In genomic region chr17:42530147-42530546, GRCm38 (mm10) we compare ENCODE assay signal across 18 mouse cellular contexts.
DNase-seq lines count a peak whose midpoint lies in the region; ATAC-seq and TF ChIP-seq lines count a peak whose summit lies in the region.
"Had no signal": no experiment of that assay in that cellular context is flagged by ENCODE, and none has a peak within 500 bp of the region (broad histone marks: within the 10 kb centered on the region; RNA-seq: fewer than 3 reads in every experiment).

No protein-coding gene starts in this region.

- no peaks in the 10 kb centered on the region for H3K4me1 ChIP-seq in forebrain, embryonic 14.5 days (ENCODE audit: control insufficient read depth, insufficient read depth, low read length)
- H3K4me1 ChIP-seq in forebrain, postnatal 0 days (ENCODE audit: insufficient read depth): no peaks in the 10 kb centered on the region
- H3K4me1 ChIP-seq in midbrain, embryonic 12.5 days: no peaks in the 10 kb centered on the region
- H3K4me1 ChIP-seq in midbrain, embryonic 14.5 days (ENCODE audit: control insufficient read depth, insufficient read depth, low read length): no peaks in the 10 kb centered on the region
- H3K4me1 ChIP-seq in thymus, adult 2 months (replicated peaks; ENCODE audit: control insufficient read depth, insufficient read depth, low read length): no peaks in the 10 kb centered on the region
- H3K4me1 ChIP-seq: forebrain, embryonic 13.5 days had no signal

- no peaks in the 10 kb centered on the region for H3K36me3 ChIP-seq in forebrain, embryonic 14.5 days (ENCODE audit: control insufficient read depth, insufficient read depth, low read length)
- H3K36me3 ChIP-seq in forebrain, postnatal 0 days (ENCODE audit: insufficient read depth): no peaks in the 10 kb centered on the region
- no peaks in the 10 kb centered on the region for H3K36me3 ChIP-seq in midbrain, embryonic 12.5 days
- no peaks in the 10 kb centered on the region for H3K36me3 ChIP-seq in midbrain, embryonic 14.5 days (ENCODE audit: control insufficient read depth, insufficient read depth, low read length)
- H3K36me3 ChIP-seq in thymus, adult 2 months (ENCODE audit: control insufficient read depth, insufficient read depth, low read length): no peaks in the 10 kb centered on the region

- peak; percentile 3 for DNase-seq in forebrain, embryonic 14.5 days (ENCODE audit: low spot score)
- DNase-seq in forebrain, postnatal 0 days: no peak
- DNase-seq in midbrain, embryonic 14.5 days: no peak
- peak; percentile 9 for DNase-seq in ZHBTc4 (ENCODE audit: low read depth, low spot score)
- peak; percentile 26 for DNase-seq in retina, postnatal 1 day
- DNase-seq in thymus, adult 2 months: no peak
- DNase-seq: adrenal gland, adult 2 months; cerebellum, adult 9-10 months; gastrocnemius, postnatal 25 days; heart, adult 2 months; heart, postnatal 4 days; thymus, postnatal 4 days had no signal

- H3K9ac ChIP-seq in forebrain, embryonic 14.5 days (ENCODE audit: low read length): no peak overlapping the region
- H3K9ac ChIP-seq in forebrain, postnatal 0 days: no peak overlapping the region
- H3K9ac ChIP-seq in midbrain, embryonic 12.5 days (replicated peaks): no peak overlapping the region
- H3K9ac ChIP-seq in midbrain, embryonic 14.5 days (replicated peaks; ENCODE audit: low read length): no peak overlapping the region
- H3K9ac ChIP-seq: forebrain, embryonic 13.5 days; liver, embryonic 14.5 days had no signal

- H3K4me3 ChIP-seq in forebrain, embryonic 14.5 days (ENCODE audit: low read depth, low read length): no peak overlapping the region
- no peak overlapping the region for H3K4me3 ChIP-seq in forebrain, postnatal 0 days (ENCODE audit: low read depth, low read length)
- H3K4me3 ChIP-seq in midbrain, embryonic 12.5 days: no peak overlapping the region
- H3K4me3 ChIP-seq in midbrain, embryonic 14.5 days (replicated peaks; ENCODE audit: low read depth, low read length): no peak overlapping the region
- H3K4me3 ChIP-seq in thymus, adult 2 months (ENCODE audit: control insufficient read depth, insufficient read depth, low read length): no peak overlapping the region
- H3K4me3 ChIP-seq: forebrain, embryonic 13.5 days; heart, adult 2 months had no signal

- H3K9me3 ChIP-seq in forebrain, embryonic 14.5 days (replicated peaks; ENCODE audit: control insufficient read depth, low read length): no peaks in the 10 kb centered on the region
- no peaks in the 10 kb centered on the region for H3K9me3 ChIP-seq in forebrain, postnatal 0 days (ENCODE audit: low read length)
- no peaks in the 10 kb centered on the region for H3K9me3 ChIP-seq in midbrain, embryonic 12.5 days
- no peaks in the 10 kb centered on the region for H3K9me3 ChIP-seq in midbrain, embryonic 14.5 days (ENCODE audit: control insufficient read depth, low read length)
- H3K9me3 ChIP-seq: forebrain, embryonic 13.5 days had no signal

- 15% methylated on average over 5 of the region's 5 CpGs for WGBS in forebrain, embryonic 14.5 days
- 22% methylated on average over 5 of the region's 5 CpGs for WGBS in forebrain, postnatal 0 days
- WGBS in midbrain, embryonic 12.5 days: 31% methylated on average over 5 of the region's 5 CpGs
- 31% methylated on average over 5 of the region's 5 CpGs for WGBS in midbrain, embryonic 14.5 days
- WGBS in thymus, adult 2 months: 76% methylated on average over 5 of the region's 5 CpGs

- H3K27me3 ChIP-seq in forebrain, embryonic 14.5 days (replicated peaks; ENCODE audit: control insufficient read depth, insufficient read depth, low read length): no peaks in the 10 kb centered on the region
- H3K27me3 ChIP-seq in forebrain, postnatal 0 days (ENCODE audit: insufficient read depth, low read length): no peaks in the 10 kb centered on the region
- H3K27me3 ChIP-seq in midbrain, embryonic 12.5 days: no peaks in the 10 kb centered on the region
- H3K27me3 ChIP-seq in midbrain, embryonic 14.5 days (ENCODE audit: control insufficient read depth, insufficient read depth, low read length): no peaks in the 10 kb centered on the region
- no peaks in the 10 kb centered on the region for H3K27me3 ChIP-seq in thymus, adult 2 months (ENCODE audit: control insufficient read depth, insufficient read depth, low read length)
- H3K27me3 ChIP-seq: forebrain, embryonic 13.5 days had no signal

- H3K4me2 ChIP-seq in forebrain, embryonic 14.5 days (ENCODE audit: low read length): no peak overlapping the region
- H3K4me2 ChIP-seq in forebrain, postnatal 0 days (ENCODE audit: low read depth): no peak overlapping the region
- no peak overlapping the region for H3K4me2 ChIP-seq in midbrain, embryonic 12.5 days (replicated peaks)
- no peak overlapping the region for H3K4me2 ChIP-seq in midbrain, embryonic 14.5 days (ENCODE audit: low read length)
- H3K4me2 ChIP-seq: forebrain, embryonic 13.5 days; midbrain, embryonic 11.5 days had no signal

- TF ChIP-seq POLR2A in thymus, adult 2 months (IDR thresholded peaks at IDR 0.05; ENCODE audit: control insufficient read depth, extremely low read depth, insufficient read depth, low read length, poor library complexity): no peak

- no peak for ATAC-seq in forebrain, embryonic 14.5 days
- no peak for ATAC-seq in forebrain, postnatal 0 days
- ATAC-seq in midbrain, embryonic 12.5 days (ENCODE audit: low FRiP score, low read depth): peak; percentile 34; the same call in 1 of the 2 replicates
- ATAC-seq in midbrain, embryonic 14.5 days (ENCODE audit: low FRiP score, low TSS enrichment): no peak
- ATAC-seq: forebrain, embryonic 13.5 days; hindbrain, postnatal 0 days; intestine, postnatal 0 days had no signal

- no peak overlapping the region for H3K27ac ChIP-seq in forebrain, embryonic 14.5 days (ENCODE audit: low read depth, low read length)
- H3K27ac ChIP-seq in forebrain, postnatal 0 days (ENCODE audit: low read depth, low read length): no peak overlapping the region
- no peak overlapping the region for H3K27ac ChIP-seq in midbrain, embryonic 12.5 days (replicated peaks)
- H3K27ac ChIP-seq in midbrain, embryonic 14.5 days (replicated peaks; ENCODE audit: low read depth, low read length): no peak overlapping the region
- no peak overlapping the region for H3K27ac ChIP-seq in thymus, adult 2 months (ENCODE audit: control insufficient read depth, insufficient read depth, low read length)
- H3K27ac ChIP-seq: forebrain, embryonic 13.5 days; heart, adult 2 months; hindbrain, postnatal 0 days; liver, embryonic 14.5 days had no signal

- TF ChIP-seq CTCF in forebrain, postnatal 0 days (IDR thresholded peaks at IDR 0.05; ENCODE audit: low read depth): no peak
- no peak for TF ChIP-seq CTCF in thymus, adult 2 months (IDR thresholded peaks at IDR 0.05; ENCODE audit: borderline replicate concordance, control insufficient read depth, extremely low read depth, insufficient read depth, low read length, poor library complexity)

Comparison
In these comparisons a context has a peak if more than half of its experiments do, and no peak if none do; other contexts are left out.
1. DNase-seq: peak in forebrain, embryonic 14.5 days (single experiment), ZHBTc4 (single experiment) and retina, postnatal 1 day (single experiment); none in forebrain, postnatal 0 days (single experiment), midbrain, embryonic 14.5 days (single experiment) and thymus, adult 2 months (single experiment).